Mouse (Mus musculus) testis, adult 10 weeks (tissue): ENCODE data around the gene Mrgpra2b. TPM values are rescaled to one million over a fixed set of nuclear protein-coding genes. Genes with fewer than 3 reads are reported as not detected.

Source experiments
- polyA plus RNA-seq: library from polyadenylated mRNA; stranded (reverse); fragments of 350-450 nt; fragmentation: Illumina TruSeq; extraction: RNeasy Lipid Tissue Mini Kit (QIAGEN cat#74804); gene quantifications from one replicate; pipeline ENCODE4 v1.2.3, GENCODE M21; 2014; ENCODE audit warnings: low read depth, low replicate concordance

Mrgpra2b gene
- 3.0 TPM for polyA plus RNA-seq

GRCm38 (mm10) chr7:47528762-47529161 is at the start of gene Mrgpra2b:
Gene Mrgpra2b (minus strand): TSS chr7:47528862.

GRCm38 (mm10) chr7:47452015-47452414 is 76.6 kb downstream of the Mrgpra2b start, which contains the start of gene Mrgpra2a:
Gene Mrgpra2a (minus strand): TSS chr7:47452139.

Other genes with a start within 250 kb of the Mrgpra2b start
- gene Mrgpra1, start 174.6 kb downstream of the Mrgpra2b start, polyA plus RNA-seq, result not detected
- gene Mrgpra2a, start 76.7 kb downstream of the Mrgpra2b start, polyA plus RNA-seq, result not detected
- gene Mrgpra3, start 72.5 kb upstream of the Mrgpra2b start, polyA plus RNA-seq, result not detected